Mouse (Mus musculus) kidney, adult 2 months (tissue): ENCODE results near the gene Ablim1. TPM values are rescaled to one million over a fixed set of nuclear protein-coding genes. Genes with fewer than 3 reads are reported as not detected.
"Not testable (repeated sequence)": the region's sequence is repeated elsewhere in the genome, so short reads cannot be mapped to it uniquely, and the experiment has no call there.

ENCODE experiments used
- DNase-seq: peaks from one replicate; pipeline ENCODE4 v3.0.0; 2021
- H3K27ac ChIP-seq: fragments of 200-500 bp; 2 replicates; pipeline ENCODE4 v1.5.1; 2012; ENCODE audit warnings: low read depth, low read length, control low read depth, inconsistent platforms; ENCODE audit not compliant: insufficient read depth
- H3K27me3 ChIP-seq: fragments of 200-500 bp; replicated peaks from 2 replicates; pipeline ENCODE4 v1.6.1; 2012; ENCODE audit warnings: mild to moderate bottlenecking, moderate library complexity, low read length, inconsistent platforms; ENCODE audit not compliant: control insufficient read depth, insufficient read depth
- H3K36me3 ChIP-seq: fragments of 200-500 bp; 2 replicates; pipeline ENCODE4 v1.6.1; 2012; ENCODE audit warnings: mild to moderate bottlenecking, moderate library complexity, low read length, inconsistent platforms; ENCODE audit not compliant: control insufficient read depth, insufficient read depth
- H3K4me1 ChIP-seq: fragments of 200-500 bp; 2 replicates; pipeline ENCODE4 v1.6.1; 2011; ENCODE audit warnings: low read length; ENCODE audit not compliant: control insufficient read depth, insufficient read depth
- H3K4me3 ChIP-seq: fragments of 200-500 bp; 2 replicates; pipeline ENCODE4 v1.5.1; 2011; ENCODE audit warnings: mild to moderate bottlenecking, low read depth, low read length, control low read depth; ENCODE audit not compliant: insufficient read depth
- CTCF ChIP-seq: fragments of 200-500 bp; conservative IDR thresholded peaks from 2 replicates; pipeline ENCODE4 v1.5.1; 2011; ENCODE audit warnings: low read depth, mild to moderate bottlenecking, control low read depth, low read length, moderate library complexity, mixed read lengths; ENCODE audit not compliant: insufficient read depth, insufficient read length
- POLR2A ChIP-seq: fragments of 200-500 bp; IDR thresholded peaks from one replicate; pipeline ENCODE4 v1.6.1; 2011; ENCODE audit warnings: low read depth, low read length, control low read depth
- WGBS: fragments of 180-500 bp; shearing (Covaris S2); methylation state at CpG from one replicate; pipeline ENCODE4 v1.1.7; 2018; 5-methylcytosine and 5-hydroxymethylcytosine counted together
- polyA plus RNA-seq: library from polyadenylated mRNA; depleted of rRNA; stranded (reverse); fragments of >200 nt; gene quantifications from 2 replicates; pipeline ENCODE4 v1.2.3, GENCODE M21; 2012

Ablim1 gene
- polyA plus RNA-seq, 1 experiment: 34.7 TPM

GRCm38 (mm10) chr19:57140874-57141273 lies 173.8 kb downstream of the Ablim1 start:
- H3K4me3 ChIP-seq: no peak overlapping the region
- WGBS: 58% methylated on average over 1 of the region's 1 CpGs
- TF ChIP-seq POLR2A (no peak), CTCF (no peak)
- H3K4me1 ChIP-seq: no peaks in the 10 kb centered on the region
- no peaks in the 10 kb centered on the region for H3K27me3 ChIP-seq
- no peak for DNase-seq
- H3K27ac ChIP-seq: no peak overlapping the region
- no peaks in the 10 kb centered on the region for H3K36me3 ChIP-seq

GRCm38 (mm10) chr19:57140071-57140470 lies 174.6 kb downstream of the Ablim1 start:
- WGBS: 78% methylated on average over 7 of the region's 7 CpGs

GRCm38 (mm10) chr19:57138909-57139617 lies 175.7 kb downstream of the Ablim1 start:
- H3K27me3 ChIP-seq: no peaks in the 10 kb centered on the region
- TF ChIP-seq POLR2A (no peak), CTCF (no peak)
- H3K36me3 ChIP-seq: no peaks in the 10 kb centered on the region
- no peak for DNase-seq
- H3K27ac ChIP-seq: no peak overlapping the region
- no peak overlapping the region for H3K4me3 ChIP-seq
- peaks cover 8% of the 10 kb centered on the region for H3K4me1 ChIP-seq
- 77% methylated on average over 13 of the region's 13 CpGs for WGBS

More at GRCm38 (mm10) chr19:57140071-57140470, 174.6 kb downstream of the Ablim1 start:
- H3K4me3 ChIP-seq: no peak overlapping the region
- TF ChIP-seq POLR2A (no peak), CTCF (no peak)
- H3K27me3 ChIP-seq: no peaks in the 10 kb centered on the region
- H3K36me3 ChIP-seq: no peaks in the 10 kb centered on the region
- no peak overlapping the region for H3K27ac ChIP-seq
- no peak for DNase-seq
- no peaks in the 10 kb centered on the region for H3K4me1 ChIP-seq

- Histone ChIP-seq H3K27ac (no peak overlapping the region), H3K36me3 (no peaks in the 10 kb centered on the region), H3K4me3 (no peak overlapping the region), H3K27me3 (no peaks in the 10 kb centered on the region), H3K4me1 (peaks cover 8% of the 10 kb centered on the region)
- TF ChIP-seq POLR2A: no peak
- no peak for TF ChIP-seq CTCF
- 63% methylated on average over 6 of the region's 6 CpGs for WGBS
- no peak for DNase-seq
These were observed 176.2 kb downstream of the Ablim1 start for GRCm38 (mm10) chr19:57138469-57138868.

GRCm38 (mm10) chr19:57138045-57138444 lies 176.7 kb downstream of the Ablim1 start:
- TF ChIP-seq CTCF (no peak), POLR2A (no peak)
- Histone ChIP-seq H3K27me3 (no peaks in the 10 kb centered on the region), H3K4me1 (peaks cover 8% of the 10 kb centered on the region), H3K36me3 (no peaks in the 10 kb centered on the region), H3K27ac (no peak overlapping the region), H3K4me3 (no peak overlapping the region)
- no peak for DNase-seq

- DNase-seq: peak; percentile 67
- H3K27ac ChIP-seq: no peak overlapping the region
- WGBS: 55% methylated on average over 7 of the region's 7 CpGs
These were observed 178.5 kb downstream of the Ablim1 start for GRCm38 (mm10) chr19:57136228-57136627.

GRCm38 (mm10) chr19:57135654-57136053 lies 179.1 kb downstream of the Ablim1 start:
- H3K27me3 ChIP-seq, H3K4me3 ChIP-seq, H3K36me3 ChIP-seq, H3K27ac ChIP-seq, DNase-seq, H3K4me1 ChIP-seq: not testable (repeated sequence)
- WGBS: 86% methylated on average over 6 of the region's 6 CpGs

More at GRCm38 (mm10) chr19:57136228-57136627, 178.5 kb downstream of the Ablim1 start:
- TF ChIP-seq POLR2A (no peak), CTCF (peak; percentile 63)
- Histone ChIP-seq H3K36me3 (no peaks in the 10 kb centered on the region), H3K4me3 (no peak overlapping the region), H3K4me1 (peaks cover 8% of the 10 kb centered on the region), H3K27me3 (no peaks in the 10 kb centered on the region)
